Mouse (Mus musculus): ENCODE data around the gene Stoml3. TPM values are rescaled to one million over a fixed set of nuclear protein-coding genes. Genes with fewer than 3 reads are reported as not detected.
A peak's percentile ranks its signal among the peaks of the same experiment; 100 is the strongest.

The Stoml3 gene
- polyA plus RNA-seq, 1 experiment from 2014 or later, result 0.20 TPM

DNA sequence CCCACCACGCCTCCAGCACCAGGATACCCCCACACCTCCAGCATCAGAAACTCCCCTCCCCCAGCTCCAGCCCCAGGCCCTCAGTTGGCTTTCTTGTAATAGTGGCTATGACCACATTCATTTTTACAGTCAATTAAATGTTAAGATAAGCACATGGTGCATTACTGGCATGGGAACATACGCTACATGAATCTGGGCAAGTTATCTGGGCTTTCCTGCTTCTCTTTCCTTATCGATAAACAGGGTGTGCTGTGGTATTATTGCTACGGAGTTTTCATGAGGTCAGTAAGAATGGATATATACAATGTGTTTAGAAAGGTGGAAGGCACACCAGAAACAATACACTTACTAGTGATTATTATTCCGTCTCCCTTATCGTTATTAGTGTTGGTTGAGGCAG lies 43.6 kb downstream of the Stoml3 start:
- peaks cover 2% of the 10 kb centered on the region; the same call in 1 of the 2 replicates for H3K36me3 ChIP-seq (ENCODE audit: insufficient read depth)
- no peak overlapping the region for H3K27ac ChIP-seq (ENCODE audit: low read depth)
- H3K9me3 ChIP-seq (ENCODE audit: low read depth, low read length), result no peaks in the 10 kb centered on the region
- H3K4me2 ChIP-seq, result no peak overlapping the region
- H3K4me1 ChIP-seq (ENCODE audit: insufficient read depth), result no peaks in the 10 kb centered on the region
- no peak for TF ChIP-seq CTCF (IDR thresholded peaks at IDR 0.05; ENCODE audit: low read depth)
- H3K9ac ChIP-seq, result no peak overlapping the region
- DNase-seq (no peak), ATAC-seq (ENCODE audit: insufficient read depth) (no peak)
- WGBS, result 82% methylated on average over 6 of the region's 6 CpGs
- H3K4me3 ChIP-seq (ENCODE audit: low read depth, low read length), result no peak overlapping the region
- no peaks in the 10 kb centered on the region for H3K27me3 ChIP-seq (ENCODE audit: insufficient read depth, low read length)

GRCm38 (mm10) chr3:53552691-53553090 lies 64.2 kb downstream of the Stoml3 start:
- DNase-seq (no peak), ATAC-seq (ENCODE audit: insufficient read depth) (no peak)
- no peaks in the 10 kb centered on the region for H3K27me3 ChIP-seq (ENCODE audit: insufficient read depth, low read length)
- H3K4me2 ChIP-seq, result no peak overlapping the region
- H3K9ac ChIP-seq, result no peak overlapping the region
- peaks cover 5% of the 10 kb centered on the region; the same call in 1 of the 2 replicates for H3K36me3 ChIP-seq (ENCODE audit: insufficient read depth)
- H3K4me3 ChIP-seq (ENCODE audit: low read depth, low read length), result no peak overlapping the region
- no peak for TF ChIP-seq CTCF (IDR thresholded peaks at IDR 0.05; ENCODE audit: low read depth)
- WGBS, result 39% methylated on average over 7 of the region's 7 CpGs
- H3K4me1 ChIP-seq (ENCODE audit: insufficient read depth), result no peaks in the 10 kb centered on the region
- H3K9me3 ChIP-seq (ENCODE audit: low read depth, low read length), result no peaks in the 10 kb centered on the region
- H3K27ac ChIP-seq (ENCODE audit: low read depth), result no peak overlapping the region

DNA sequence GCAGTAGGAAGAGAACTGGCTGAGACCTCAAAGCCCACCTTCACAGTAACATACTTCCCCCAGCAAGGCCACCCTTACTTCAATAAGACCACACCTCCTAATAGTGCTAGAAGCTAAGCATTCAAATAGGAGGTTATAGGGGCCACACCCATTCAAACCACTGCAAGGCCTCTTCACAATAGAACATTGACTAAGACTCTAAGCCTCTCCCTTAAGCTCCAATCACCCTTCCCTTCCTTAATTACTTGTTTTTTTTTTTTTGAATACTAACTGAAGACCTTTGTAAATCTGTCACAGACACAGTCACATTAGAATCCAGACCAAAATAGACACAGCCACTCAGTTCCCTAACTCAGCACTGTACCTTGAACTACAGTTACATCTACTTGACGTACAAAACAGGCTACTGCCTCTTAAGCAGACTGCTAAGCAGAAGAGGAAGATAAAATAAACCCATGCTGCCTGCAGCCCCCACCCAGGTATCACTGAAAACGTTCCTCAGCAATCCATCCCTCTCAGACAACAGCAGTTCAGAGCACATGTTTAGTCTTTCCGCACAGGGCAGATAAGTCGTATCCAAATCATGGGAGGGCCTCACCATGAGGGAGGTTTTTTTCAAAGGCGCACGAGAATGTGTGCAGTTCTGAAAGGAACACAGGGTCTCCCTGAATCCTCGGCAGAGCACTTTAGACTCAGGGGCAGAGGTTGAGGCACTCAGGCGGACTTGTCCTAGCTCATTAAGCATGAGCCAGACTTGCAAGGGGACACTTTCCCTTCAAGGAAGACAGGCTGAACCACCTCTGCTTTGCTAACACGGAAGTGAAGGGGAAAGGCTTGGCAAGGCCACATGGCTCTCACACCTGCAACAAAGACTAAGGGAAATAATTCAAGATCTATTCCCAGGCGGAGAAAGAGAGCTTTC lies 66.8 kb downstream of the Stoml3 start:
- no peak overlapping the region for H3K9ac ChIP-seq
- H3K4me3 ChIP-seq (ENCODE audit: low read depth, low read length), result no peak overlapping the region
- no peaks in the 10 kb centered on the region; the same call in 1 of the 2 replicates for H3K27me3 ChIP-seq (ENCODE audit: insufficient read depth, low read length)
- DNase-seq (no peak), ATAC-seq (ENCODE audit: insufficient read depth) (no peak)
- peaks cover 9% of the 10 kb centered on the region; the same call in 1 of the 2 replicates for H3K4me1 ChIP-seq (ENCODE audit: insufficient read depth)
- no peak for TF ChIP-seq CTCF (IDR thresholded peaks at IDR 0.05; ENCODE audit: low read depth)
- no peaks in the 10 kb centered on the region for H3K9me3 ChIP-seq (ENCODE audit: low read depth, low read length)
- no peaks in the 10 kb centered on the region for H3K36me3 ChIP-seq (ENCODE audit: insufficient read depth)
- H3K27ac ChIP-seq (ENCODE audit: low read depth), result no peak overlapping the region
- WGBS, result 35% methylated on average over 10 of the region's 10 CpGs
- no peak overlapping the region for H3K4me2 ChIP-seq

DNA sequence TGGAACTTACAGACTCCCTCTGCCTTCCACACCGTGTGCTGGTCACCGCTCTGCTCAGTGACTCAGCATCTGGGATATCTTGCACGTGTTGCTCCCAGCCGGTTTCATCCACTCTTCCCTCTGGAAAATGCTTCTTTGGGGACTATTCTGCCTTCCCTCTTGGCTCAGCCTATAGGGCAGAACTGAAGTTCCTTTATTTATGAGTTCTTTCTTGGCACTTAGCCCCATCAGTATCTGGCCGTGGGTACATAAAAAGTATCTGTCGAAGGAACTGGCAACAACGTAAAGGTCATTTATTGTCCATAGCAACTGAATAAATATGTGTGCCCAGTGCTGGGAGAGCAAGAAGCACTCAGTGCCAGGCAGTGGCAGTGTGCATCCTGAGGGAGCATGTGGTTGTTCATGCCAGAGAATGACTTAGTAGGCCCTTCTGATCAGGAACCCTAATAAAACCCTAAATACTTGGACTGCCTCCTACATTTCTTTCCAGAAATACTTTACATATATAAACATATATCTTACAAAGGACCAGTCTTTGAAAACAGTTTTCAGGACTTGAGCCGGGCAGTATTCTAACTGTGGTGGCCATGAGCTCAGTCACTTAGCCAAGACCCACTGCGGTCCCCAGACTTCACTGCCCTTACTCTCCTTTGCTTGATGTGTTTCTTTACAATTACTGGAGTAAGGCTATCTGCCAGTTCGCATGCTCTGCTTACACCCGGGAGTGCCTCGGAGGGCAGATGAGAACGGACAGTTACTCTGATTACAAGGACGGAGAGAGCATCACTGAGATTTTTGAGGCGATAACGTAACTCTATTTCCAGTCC lies 69.1 kb downstream of the Stoml3 start:
- Histone ChIP-seq H3K4me1 (ENCODE audit: insufficient read depth) (peaks cover 9% of the 10 kb centered on the region; the same call in 1 of the 2 replicates), H3K27ac (ENCODE audit: low read depth) (peak overlapping the region; percentile 54; the same call in 1 of the 2 replicates), H3K36me3 (ENCODE audit: insufficient read depth) (no peaks in the 10 kb centered on the region), H3K27me3 (ENCODE audit: insufficient read depth, low read length) (no peaks in the 10 kb centered on the region; the same call in 1 of the 2 replicates), H3K4me3 (ENCODE audit: low read depth, low read length) (no peak overlapping the region), H3K4me2 (peak overlapping the region; percentile 31), H3K9ac (no peak overlapping the region), H3K9me3 (ENCODE audit: low read depth, low read length) (no peaks in the 10 kb centered on the region)
- ATAC-seq (ENCODE audit: insufficient read depth) (peak; percentile 52; the same call in 1 of the 2 replicates), DNase-seq (peak; percentile 62)
- 40% methylated on average over 16 of the region's 16 CpGs for WGBS
- TF ChIP-seq CTCF (IDR thresholded peaks at IDR 0.05; ENCODE audit: low read depth), result no peak

Other genes with a start within 250 kb of the Stoml3 start
- 7.9 and 8.5 TPM in 2 replicates for gene Nhlrc3, start 25.3 kb upstream of the Stoml3 start, polyA plus RNA-seq (2014; fragmentation: Nextera tagmentation; extraction: Ambion mirVana)
- 20.2 and 21.9 TPM in 2 replicates for gene Proser1, start 25.0 kb upstream of the Stoml3 start, polyA plus RNA-seq (2014; fragmentation: Nextera tagmentation; extraction: Ambion mirVana)
- 20.4 and 21.5 TPM in 2 replicates for gene Frem2, start 168.7 kb downstream of the Stoml3 start, polyA plus RNA-seq (2014; fragmentation: Nextera tagmentation; extraction: Ambion mirVana)

Measured in lung, embryonic 14.5 days (tissue).